Mouse (Mus musculus) granulocyte monocyte progenitor cell, adult 5-6 weeks (primary cell): ENCODE data around the gene Col5a1. TPM values are rescaled to one million over a fixed set of nuclear protein-coding genes. Genes with fewer than 3 reads are reported as not detected.

ENCODE experiments used
- ATAC-seq: replicated peaks from 2 replicates; pipeline ENCODE4 v1.8.0; 2016; ENCODE audit warnings: mild to moderate bottlenecking, moderate TSS enrichment, inconsistent platforms; ENCODE audit not compliant: poor library complexity, severe bottlenecking
- total RNA-seq, 2 experiments: library from RNA; stranded (forward) in 1 of 2; stranded (reverse) in 1 of 2; fragments of 200-712, 200-1000 nt in 1 of 2; fragments of >200 nt in 1 of 2; fragmentation: Nextera tagmentation in 1 of 2; gene quantifications; 2 replicates each; pipeline ENCODE4 v1.2.3; 2014 to 2017

Gene Col5a1
- total RNA-seq, 2 experiments from 2014 or later, result not detected

DNA sequence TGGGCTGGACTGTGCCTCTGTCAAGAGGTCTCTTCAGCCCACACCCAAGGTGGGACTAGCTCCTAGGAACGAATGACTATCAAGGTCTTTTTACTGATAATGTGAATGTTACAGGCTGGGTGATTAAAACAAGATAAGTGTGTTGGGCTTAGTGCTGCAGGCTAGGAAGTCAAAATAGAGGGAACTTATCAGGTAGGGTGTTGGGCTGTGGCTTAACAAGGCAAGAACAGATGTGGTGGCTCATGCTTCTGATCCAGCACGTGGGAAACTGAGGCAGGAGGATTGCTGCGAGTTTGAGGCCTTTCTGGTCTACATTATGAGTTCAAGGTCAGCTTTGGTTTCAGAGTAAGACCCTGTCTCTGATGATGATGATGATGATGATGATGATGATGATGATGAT, 128.6 kb downstream of the Col5a1 start:
- ATAC-seq, result no peak

DNA sequence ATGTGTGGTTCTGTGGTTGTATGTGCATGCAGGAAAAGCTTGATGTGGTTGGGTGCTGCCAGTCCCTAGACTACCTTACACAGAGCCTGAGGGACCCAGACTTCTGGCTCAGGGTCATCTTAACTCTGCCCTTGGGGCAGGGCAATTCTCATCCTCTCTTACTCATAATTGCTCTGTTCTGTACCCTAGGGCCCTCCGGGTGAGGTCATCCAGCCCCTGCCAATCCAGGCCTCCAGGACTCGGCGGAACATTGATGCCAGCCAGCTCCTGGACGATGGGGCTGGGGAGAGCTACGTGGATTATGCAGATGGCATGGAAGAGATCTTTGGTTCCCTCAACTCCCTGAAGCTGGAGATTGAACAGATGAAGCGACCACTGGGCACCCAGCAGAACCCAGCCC, 138.2 kb downstream of the Col5a1 start:
- no peak for ATAC-seq

DNA sequence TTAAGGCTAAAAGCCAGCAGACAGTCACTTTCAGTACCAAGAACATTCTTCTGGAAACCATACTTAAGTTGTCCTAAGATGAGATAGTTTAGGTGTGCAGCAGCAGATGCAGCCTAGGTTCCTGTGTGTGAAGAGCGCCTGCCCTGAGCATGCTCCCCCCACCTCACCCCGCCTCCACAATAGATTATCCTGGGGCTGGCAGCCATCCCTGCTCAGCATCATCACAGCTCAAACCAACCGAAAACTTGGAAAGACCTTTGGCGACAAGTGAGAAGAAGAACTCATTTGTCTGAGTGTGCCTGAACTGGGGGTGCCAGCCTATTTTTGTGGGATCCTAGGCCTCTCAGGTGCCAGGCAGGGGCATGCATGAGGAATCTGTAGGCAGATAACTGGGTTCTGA, 139.6 kb downstream of the Col5a1 start:
- ATAC-seq, result no peak

DNA sequence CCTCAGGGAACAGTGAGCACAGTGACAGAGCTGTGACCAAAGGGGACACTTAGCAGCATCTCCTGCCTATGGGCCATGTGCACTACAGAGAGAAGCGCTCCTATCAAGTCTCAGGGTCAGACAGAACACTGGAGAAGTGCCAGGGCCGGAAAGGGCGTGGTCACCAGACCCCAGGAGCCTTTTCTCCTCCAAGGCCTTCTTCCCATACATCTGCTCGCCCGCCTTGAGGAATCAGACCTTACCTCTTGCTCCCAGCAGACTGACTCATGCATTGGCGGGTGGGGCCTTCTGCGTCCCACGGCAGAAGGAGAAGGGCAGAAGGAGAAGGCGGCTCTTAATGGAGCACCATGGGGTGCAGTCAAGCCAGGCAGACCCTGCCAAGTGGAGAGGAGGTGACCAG, 145.6 kb downstream of the Col5a1 start:
- no peak for ATAC-seq

DNA sequence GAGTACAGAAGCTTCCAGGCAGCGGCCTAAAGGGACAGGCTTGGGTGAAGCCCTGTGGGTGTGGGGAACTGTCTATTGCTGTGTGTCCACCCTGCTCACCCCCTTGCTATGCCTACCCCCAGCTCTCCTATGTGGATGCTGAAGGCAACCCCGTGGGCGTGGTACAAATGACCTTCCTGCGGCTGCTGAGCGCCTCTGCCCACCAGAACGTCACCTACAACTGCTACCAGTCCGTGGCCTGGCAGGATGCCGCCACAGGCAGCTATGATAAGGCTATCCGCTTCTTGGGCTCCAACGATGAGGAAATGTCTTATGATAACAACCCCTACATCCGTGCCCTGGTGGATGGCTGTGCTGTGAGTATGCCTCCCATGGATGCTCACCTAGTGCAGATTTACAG, 146.2 kb downstream of the Col5a1 start:
- no peak for ATAC-seq

DNA sequence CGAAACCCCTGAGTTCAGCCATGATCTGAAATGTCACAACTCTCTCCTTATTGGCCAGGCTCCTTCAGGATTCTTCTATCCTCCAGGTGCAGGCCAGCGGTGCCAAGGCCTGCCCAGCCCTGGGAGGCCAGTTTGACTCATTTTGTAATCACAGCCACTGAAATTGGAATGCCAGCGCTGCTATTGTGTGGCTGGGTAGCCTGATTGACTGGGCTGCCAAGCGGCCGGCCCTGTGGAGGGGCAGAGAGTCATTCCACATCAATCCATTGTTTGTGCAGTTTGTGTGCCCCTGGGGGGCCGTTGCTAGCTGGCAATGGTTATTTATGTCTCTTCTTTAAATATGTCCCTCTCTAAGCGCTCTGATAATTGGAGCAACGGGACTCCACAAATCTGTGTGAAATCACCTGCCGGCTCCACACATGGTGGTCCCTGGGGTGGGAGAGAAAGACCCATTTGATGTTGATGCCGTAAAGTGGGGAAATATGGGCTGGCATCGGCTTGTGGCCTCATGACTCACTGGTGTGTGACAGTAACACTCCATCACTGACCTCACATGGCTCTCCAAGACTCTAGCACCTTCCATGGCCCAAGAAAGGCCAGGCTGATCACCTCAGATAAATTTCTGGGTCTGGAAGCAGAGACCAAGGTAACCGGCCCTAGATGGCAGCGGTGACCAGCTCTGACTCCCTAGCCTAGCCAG, 147.9 kb downstream of the Col5a1 start:
- ATAC-seq, result no peak

DNA sequence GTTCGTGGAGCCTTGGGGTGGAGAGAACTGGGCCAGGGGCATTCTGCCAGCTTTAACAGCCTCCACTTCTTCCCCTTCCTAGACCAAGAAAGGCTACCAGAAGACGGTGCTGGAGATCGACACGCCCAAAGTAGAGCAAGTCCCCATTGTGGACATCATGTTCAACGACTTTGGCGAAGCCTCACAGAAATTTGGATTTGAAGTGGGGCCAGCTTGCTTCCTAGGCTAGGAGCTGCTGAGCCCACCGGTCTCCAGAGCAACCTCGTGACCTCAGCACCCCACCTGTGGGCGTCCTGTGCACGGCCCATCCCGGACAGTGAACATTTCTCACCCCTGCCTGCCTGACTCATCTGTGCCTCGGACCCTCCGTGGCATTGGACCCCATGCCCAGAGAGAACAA, 150.6 kb downstream of the Col5a1 start:
- ATAC-seq, result no peak

DNA sequence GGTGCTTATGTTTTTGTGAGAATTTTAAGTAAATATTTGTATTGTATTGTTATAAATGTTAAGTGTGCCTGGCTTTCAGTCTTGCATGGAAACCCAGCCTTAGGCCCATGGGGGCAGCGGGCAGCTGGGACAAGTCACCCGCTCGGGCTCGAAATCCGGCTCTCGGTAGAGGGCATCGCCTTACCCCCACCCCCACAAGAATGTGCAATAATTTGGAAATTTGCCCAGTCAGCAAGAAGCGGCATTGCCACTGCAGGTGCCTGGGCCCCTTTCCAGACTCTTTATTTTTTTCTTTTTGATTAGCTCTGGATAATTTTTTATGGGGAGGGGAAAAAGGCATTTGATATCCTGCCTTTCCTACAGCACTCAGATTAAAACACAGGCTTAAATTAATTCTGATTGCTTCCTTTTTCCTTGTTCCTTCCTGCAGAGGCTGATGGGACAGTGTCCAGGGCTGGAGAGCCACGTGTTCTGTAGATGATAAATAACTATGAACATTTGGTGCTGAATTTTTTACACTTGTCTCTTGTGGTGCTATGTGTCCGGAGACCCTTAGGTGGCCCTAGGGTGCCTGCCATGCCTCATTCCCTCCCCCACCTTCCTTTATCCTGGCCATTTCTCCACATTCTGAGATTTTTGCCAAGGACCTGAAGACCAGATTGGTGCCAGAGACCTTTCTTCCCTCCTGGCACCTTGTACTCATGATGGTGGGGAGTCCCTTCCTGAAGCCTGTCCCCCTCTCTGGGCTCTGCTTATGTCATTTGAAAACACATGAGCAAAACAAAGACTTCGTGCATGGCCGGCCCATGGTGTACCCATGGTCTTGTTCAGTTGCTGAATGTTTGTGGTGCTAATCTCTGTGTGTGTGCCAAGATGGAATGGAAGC, 151.5 kb downstream of the Col5a1 start:
- ATAC-seq, result no peak

DNA sequence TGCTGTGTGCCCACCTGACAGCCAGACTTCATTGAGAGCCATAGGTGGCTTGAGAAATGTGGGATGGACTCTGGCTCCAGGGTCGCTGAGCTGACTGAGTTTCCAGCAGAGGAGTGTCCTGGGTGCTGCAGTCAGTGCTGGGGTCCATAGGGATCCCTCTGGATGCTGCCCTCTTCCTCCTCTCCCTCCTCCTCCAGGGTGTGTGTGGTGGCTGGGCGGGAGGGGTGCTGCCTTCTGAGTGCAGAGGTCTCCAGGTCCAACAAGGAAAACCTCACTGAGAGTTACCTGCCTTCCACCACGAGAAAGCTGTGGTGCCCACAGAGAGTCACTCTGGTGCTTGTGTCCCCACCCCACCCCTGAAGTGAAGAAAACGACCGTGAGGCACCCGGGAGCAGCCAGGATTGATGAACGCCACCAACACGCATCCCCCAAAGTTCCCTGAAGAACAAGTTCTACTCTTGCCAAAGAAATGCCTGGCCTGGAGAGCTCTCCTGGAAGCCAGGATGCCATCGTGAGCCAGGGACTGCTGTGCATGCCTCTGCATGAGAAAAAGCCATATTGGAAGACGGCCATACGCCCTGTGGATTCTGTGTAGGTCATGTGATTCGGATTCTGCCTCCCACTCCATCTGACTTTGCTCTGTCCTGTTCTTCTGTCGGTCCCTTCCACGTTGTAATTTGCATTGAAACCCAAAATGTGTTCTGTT, 152.3 kb downstream of the Col5a1 start:
- ATAC-seq, result no peak

DNA sequence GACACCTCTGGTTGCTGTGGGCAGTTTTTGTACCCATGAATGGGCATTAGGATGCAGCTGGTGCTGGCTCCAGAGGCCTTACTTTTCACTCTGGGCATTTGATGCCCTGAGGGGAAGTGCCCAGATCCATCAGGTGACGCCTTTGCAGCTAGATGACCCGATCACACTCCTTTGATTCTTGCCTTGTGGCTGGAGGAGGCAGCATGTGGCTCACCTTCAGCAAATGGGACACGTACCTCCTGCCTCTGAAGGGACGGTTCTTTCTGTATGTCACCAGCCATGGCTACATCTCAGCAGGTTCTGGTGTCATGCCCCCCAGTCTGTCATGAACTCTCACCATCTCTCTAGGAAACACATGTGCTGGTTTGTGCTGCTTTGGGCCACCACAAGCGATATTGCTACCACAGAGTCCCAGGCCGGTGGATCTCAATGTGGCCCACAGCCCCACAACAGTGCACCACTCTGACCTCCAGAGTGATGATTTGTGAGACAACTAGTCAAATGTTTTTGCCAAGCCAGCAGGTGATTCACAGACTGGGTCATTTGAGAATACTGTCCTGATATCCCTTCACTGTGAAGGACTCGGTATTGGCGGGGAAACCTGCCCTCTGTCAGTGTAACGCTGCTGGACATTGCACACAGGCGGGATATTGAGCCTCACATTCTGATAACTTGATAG, 153.6 kb downstream of the Col5a1 start:
- ATAC-seq, result no peak

DNA sequence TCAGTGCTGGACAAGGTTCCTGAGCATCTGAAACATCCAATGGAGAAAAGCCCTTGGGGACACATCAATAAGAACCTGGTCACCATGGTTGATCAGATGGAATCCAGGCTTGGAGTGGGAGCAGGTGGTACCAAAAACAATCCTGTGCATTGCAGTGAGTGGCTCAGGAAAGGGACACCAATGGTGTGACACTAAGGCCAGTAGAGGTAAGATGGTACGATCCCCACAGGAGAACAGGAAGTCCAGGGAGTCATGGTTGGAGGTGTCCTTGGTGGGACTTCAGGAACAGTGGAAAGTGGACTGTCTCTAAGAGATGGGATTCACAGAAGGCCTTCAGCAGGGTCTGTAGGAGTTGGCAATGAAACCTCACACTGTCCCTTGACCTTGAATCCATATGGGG, 154.2 kb downstream of the Col5a1 start:
- no peak for ATAC-seq

DNA sequence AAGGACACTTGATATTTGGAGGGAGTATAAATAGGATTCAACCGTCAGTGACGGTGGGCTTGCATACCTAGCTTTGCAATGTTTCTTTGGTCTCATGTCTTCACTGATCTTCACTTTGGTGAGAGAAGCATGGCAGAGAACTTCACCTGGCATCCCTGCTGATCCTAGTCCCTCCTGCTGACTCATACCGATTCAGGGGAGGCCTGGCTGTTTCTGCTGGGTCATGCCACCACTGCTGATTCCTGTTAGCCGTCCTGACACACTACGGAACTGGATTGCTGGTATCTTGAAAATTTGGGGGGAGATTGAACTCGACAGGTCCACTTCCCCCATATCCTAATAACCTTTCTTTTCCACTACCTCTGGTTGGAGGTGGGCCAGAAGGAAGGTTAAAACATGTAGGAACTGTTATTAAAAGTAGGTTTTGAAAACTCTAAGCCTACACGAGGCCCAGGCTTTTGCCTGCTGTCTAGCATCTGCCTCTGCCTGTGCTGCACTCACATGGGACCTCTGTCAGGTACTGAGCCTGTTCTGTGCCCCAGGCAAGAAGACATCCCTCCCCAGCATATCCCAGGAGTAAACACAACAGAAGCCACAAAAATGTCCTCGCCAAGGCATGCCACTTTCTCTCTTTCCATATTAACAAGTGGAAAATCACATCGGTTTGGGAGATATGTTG, 158.8 kb downstream of the Col5a1 start:
- no peak for ATAC-seq

DNA sequence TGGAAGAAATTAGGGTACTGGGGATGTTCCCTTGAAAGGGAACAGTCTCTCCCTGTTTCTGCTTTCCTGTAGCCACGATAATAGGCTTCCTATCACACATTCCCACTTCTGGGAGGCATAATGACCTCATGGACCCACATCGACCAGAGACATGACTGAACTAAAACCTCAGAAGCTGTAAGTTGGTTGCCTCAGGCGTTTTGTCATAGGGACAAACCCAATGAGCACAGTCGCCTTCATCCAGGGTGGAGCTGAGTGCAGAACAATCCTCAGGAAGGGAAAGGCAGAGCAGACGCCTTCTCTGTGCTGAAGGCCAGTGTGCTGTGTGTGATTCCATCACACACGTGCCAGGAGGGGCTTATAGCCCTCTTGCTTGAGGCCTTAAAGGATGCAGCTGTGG, 160.1 kb downstream of the Col5a1 start:
- no peak for ATAC-seq

DNA sequence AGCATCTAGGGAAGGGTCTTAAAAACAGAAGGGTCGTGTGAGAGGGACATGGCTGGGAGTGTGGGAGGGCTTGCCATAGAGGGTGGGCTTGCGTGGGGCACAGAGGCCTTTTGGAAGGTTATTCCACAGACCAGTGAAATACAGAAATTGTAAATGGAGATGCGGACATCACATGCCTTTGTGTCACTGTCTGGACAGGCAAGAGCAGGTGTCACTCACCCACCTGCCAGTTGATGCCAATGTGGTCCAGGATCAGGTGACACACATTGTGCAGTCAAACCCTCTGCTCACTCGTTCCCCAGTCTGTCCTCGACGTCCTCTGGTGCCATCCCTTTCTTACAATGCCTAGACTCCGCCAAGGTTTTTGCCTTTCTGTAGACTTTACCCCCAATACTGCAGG, 160.9 kb downstream of the Col5a1 start:
- ATAC-seq, result no peak

DNA sequence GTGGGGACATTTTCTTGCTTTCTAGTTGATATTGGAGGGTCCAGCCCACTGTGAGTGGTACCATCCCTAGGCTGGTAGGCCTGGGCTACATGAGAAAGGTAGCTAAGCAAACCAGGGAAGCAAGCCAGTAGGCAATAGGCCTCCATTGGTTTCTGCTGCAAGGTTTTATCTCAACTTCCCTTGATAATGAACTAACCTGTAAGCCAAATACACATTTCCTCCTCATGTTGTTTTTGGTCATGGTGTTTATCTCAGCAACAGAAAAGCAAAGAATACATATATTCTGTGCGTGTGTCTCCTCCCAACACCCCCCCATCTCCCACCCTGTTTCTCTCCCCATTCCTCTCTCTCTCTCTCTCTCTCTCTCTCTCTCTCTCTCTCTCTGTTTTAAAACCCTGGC, 173.7 kb downstream of the Col5a1 start:
- ATAC-seq, result no peak

DNA sequence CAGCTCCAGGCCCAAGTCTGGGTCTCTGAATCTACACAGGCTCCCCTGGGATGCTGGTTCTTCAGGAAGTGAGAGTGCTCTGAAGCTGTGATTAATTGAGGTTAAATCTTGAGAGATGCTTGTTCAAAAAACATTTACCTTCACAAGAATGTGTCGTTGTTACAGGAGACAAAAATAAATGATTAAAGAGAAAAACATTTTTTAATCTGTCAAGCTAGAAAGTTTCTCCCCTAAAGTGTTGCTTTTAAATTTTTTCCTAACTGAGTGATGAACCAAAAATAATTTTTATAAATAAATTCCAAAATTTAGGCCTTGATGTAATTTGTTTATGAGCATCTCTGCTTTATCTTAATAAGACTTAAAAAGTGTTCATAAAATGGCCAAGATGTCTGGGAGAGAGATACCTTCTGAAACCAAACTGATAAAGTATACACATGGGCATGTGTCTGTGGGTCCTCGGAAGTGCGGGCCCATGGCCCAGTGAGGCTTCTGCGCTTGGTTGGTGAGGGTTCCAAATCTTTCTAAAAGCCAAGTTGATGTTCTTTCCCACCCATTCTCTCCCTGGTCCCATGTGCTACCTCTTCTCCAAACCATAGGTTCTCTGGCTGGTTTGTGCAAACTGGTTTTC, 177.6 kb downstream of the Col5a1 start:
- no peak for ATAC-seq

DNA sequence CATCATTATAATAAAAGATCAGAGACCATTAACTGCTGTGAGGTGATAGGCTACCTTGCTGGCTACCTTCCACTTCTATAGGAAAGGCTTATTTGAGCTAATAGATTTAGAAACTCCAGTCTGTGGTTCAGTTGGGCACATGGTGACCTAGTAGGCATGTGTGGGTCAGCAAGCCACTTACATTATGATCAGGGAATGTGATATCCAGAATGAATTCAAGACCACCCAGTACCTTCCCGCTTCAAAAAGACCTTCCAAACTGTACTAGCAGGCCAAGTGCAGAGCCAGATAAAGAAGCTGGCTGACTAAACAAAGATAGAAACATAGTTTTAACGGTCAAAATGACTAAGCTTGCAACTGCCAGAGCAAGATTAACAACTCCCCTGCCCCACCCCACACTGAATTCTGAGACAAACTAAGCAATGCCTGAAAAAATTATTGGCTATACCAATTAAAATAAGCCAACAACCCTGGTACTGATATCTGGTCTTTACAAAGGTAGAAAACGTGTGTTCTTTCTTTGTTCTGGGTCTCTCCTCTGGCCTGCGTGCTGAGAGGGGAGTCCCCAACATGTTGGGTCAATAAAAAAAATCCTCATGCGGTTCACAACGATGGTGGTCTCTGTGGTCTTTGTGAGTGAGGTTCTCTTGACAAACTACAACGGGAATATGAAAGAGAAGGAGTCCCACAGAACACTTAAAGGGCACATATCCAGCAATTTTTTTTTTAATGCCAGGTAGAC, 178.3 kb downstream of the Col5a1 start:
- no peak for ATAC-seq

DNA sequence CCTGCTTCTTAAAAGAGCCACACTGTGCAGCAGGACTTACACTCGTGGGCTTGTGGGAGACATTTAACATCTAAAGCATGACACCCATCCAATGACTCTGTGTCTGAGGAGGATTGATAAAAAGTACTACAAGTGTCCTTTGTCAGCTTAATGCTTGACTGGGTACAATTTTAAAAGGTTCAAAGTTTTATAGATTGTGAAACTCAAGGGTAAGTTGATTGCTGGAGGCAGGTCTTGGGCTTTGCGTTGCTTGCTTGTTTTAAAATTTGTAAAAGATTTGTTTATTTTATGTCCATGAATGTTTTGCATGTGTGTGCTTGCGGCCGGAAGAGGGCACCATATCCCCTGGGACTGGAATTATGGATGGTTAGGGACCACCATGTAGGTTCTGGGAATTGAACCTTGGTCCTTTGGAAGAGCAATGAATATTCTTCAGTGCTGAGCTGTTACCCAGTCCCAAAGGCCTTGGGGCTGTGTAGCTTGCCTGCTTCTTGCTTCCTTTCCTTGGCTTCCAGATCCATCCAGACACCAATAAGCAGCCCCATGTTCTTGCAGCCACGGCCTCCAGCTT, 178.9 kb downstream of the Col5a1 start:
- ATAC-seq, result no peak

DNA sequence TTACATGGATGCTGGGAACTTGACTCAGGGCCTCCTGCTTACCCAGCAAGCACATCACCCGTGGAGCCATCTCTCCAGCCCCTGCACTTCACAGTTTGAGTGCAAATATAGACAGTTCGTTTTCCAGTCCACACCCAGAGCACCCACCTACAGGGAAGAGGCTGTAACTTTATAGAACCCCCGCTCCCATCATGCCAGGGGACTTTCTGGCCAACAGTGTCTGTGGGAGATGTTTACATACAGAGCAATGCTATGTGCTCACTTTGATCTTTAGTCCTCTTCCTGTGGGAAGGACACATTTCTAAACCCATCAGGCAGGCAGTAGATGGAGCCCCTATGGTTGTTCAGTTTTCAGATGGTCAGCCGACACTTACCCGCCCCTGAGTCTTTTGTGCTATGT, 180.5 kb downstream of the Col5a1 start:
- ATAC-seq, result no peak
